Mouse (Mus musculus) erythroblast, embryonic 14.5 days (primary cell): ENCODE results near the gene Hist2h2aa2.

ENCODE experiments used
- GATA1 ChIP-seq: IDR thresholded peaks from 2 replicates; pipeline ENCODE4 v1.6.1; 2012; ENCODE audit warnings: low read length, inconsistent platforms, mixed read lengths
- TAL1 ChIP-seq: IDR thresholded peaks from 3 replicates; pipeline ENCODE4 v1.6.1; 2012; ENCODE audit warnings: low read length, inconsistent platforms, mixed read lengths

- TF ChIP-seq TAL1: no peak
- TF ChIP-seq GATA1: no peak
Observed at GRCm38 (mm10) chr3:96247356-96248140, 7.5 kb upstream of the Hist2h2aa2 start.
